9 mouse cellular contexts compared by ENCODE assay signal in genomic region chr5:53379612-53380011, GRCm38 (mm10).
DNase-seq lines count a peak whose midpoint lies in the region; ATAC-seq lines count a peak whose summit lies in the region.
"Had no signal": no experiment of that assay in that cellular context is flagged by ENCODE, and none has a peak within 500 bp of the region (broad histone marks: within the 10 kb centered on the region; RNA-seq: fewer than 3 reads in every experiment).

No protein-coding gene starts in this region.

- no peaks in the 10 kb centered on the region for H3K4me1 ChIP-seq in midbrain, embryonic 14.5 days (ENCODE audit: control insufficient read depth, insufficient read depth, low read length)
- H3K4me1 ChIP-seq in midbrain, embryonic 13.5 days (replicated peaks): no peaks in the 10 kb centered on the region
- peaks cover 16% of the 10 kb centered on the region for H3K4me1 ChIP-seq in neural tube, embryonic 15.5 days

- H3K4me2 ChIP-seq in midbrain, embryonic 14.5 days (ENCODE audit: low read length): no peak overlapping the region
- H3K4me2 ChIP-seq in midbrain, embryonic 13.5 days (replicated peaks): no peak overlapping the region
- peak overlapping the region; percentile 19 for H3K4me2 ChIP-seq in neural tube, embryonic 15.5 days

- peak; percentile 48 for DNase-seq in embryo, embryonic 10 days (ENCODE audit: low spot score)
- DNase-seq in embryo, embryonic 9.5 days (ENCODE audit: extremely low spot score): no peak
- peak; percentile 24 for DNase-seq in midbrain, embryonic 14.5 days
- DNase-seq in kidney, postnatal 14 days: peak; percentile 72
- DNase-seq in spleen, postnatal 4 days (ENCODE audit: low spot score in 2 of 2): no peak
- DNase-seq in c-Kit-positive CD71-positive TER-119-positive erythroid progenitor cells, embryonic 14.5 days (ENCODE audit: low spot score): no peak

- 0 out of 2 replicates have a peak overlapping the region, but pooled peaks have one; percentile 13 for H3K27ac ChIP-seq in midbrain, embryonic 14.5 days (replicated peaks; ENCODE audit: low read depth, low read length)
- H3K27ac ChIP-seq in midbrain, embryonic 13.5 days: no peak overlapping the region
- H3K27ac ChIP-seq in neural tube, embryonic 15.5 days (replicated peaks): peak overlapping the region; percentile 60

- H3K27me3 ChIP-seq in midbrain, embryonic 14.5 days (ENCODE audit: control insufficient read depth, insufficient read depth, low read length): no peaks in the 10 kb centered on the region
- H3K27me3 ChIP-seq in midbrain, embryonic 13.5 days: no peaks in the 10 kb centered on the region
- H3K27me3 ChIP-seq in neural tube, embryonic 15.5 days (replicated peaks): no peaks in the 10 kb centered on the region

- no peaks in the 10 kb centered on the region for H3K36me3 ChIP-seq in midbrain, embryonic 14.5 days (ENCODE audit: control insufficient read depth, insufficient read depth, low read length)
- H3K36me3 ChIP-seq in midbrain, embryonic 13.5 days: no peaks in the 10 kb centered on the region
- no peaks in the 10 kb centered on the region for H3K36me3 ChIP-seq in neural tube, embryonic 15.5 days

- H3K9me3 ChIP-seq in midbrain, embryonic 14.5 days (ENCODE audit: control insufficient read depth, low read length): no peaks in the 10 kb centered on the region
- no peaks in the 10 kb centered on the region for H3K9me3 ChIP-seq in midbrain, embryonic 13.5 days
- no peaks in the 10 kb centered on the region for H3K9me3 ChIP-seq in neural tube, embryonic 15.5 days (replicated peaks)

- no peak overlapping the region for H3K9ac ChIP-seq in midbrain, embryonic 14.5 days (replicated peaks; ENCODE audit: low read length)
- H3K9ac ChIP-seq in midbrain, embryonic 13.5 days (replicated peaks): no peak overlapping the region
- no peak overlapping the region for H3K9ac ChIP-seq in neural tube, embryonic 15.5 days (replicated peaks)

- no peak for ATAC-seq in midbrain, embryonic 14.5 days (ENCODE audit: low FRiP score, low TSS enrichment)
- ATAC-seq in midbrain, embryonic 13.5 days: no peak
- peak; percentile 59 for ATAC-seq in neural tube, embryonic 15.5 days (ENCODE audit: low FRiP score)
- ATAC-seq: activated CD4-positive, CD25-positive, alpha-beta regulatory T cell, adult 4 months had no signal

- WGBS in midbrain, embryonic 14.5 days: 79% methylated on average over 17 of the region's 17 CpGs
- 88% methylated on average over 17 of the region's 17 CpGs for WGBS in midbrain, embryonic 13.5 days
- WGBS in neural tube, embryonic 15.5 days: 17% methylated on average over 17 of the region's 17 CpGs

- H3K4me3 ChIP-seq in midbrain, embryonic 14.5 days (replicated peaks; ENCODE audit: low read depth, low read length): no peak overlapping the region
- no peak overlapping the region for H3K4me3 ChIP-seq in midbrain, embryonic 13.5 days (replicated peaks)
- no peak overlapping the region for H3K4me3 ChIP-seq in neural tube, embryonic 15.5 days (replicated peaks)

Comparison
In these comparisons a context has a peak if more than half of its experiments do, and no peak if none do; other contexts are left out.
1. DNase-seq: peak in embryo, embryonic 10 days (single experiment), midbrain, embryonic 14.5 days (single experiment) and kidney, postnatal 14 days (single experiment); none in embryo, embryonic 9.5 days (single experiment), spleen, postnatal 4 days (0 of 2) and c-Kit-positive CD71-positive TER-119-positive erythroid progenitor cells, embryonic 14.5 days (single experiment).